Mouse (Mus musculus) heart, adult 2 months (tissue): ENCODE measurements around the gene Wdr81. TPM values are rescaled to one million over a fixed set of nuclear protein-coding genes. Genes with fewer than 3 reads are reported as not detected.
A peak's percentile ranks its signal among the peaks of the same experiment; 100 is the strongest.

ENCODE experiments used
- DNase-seq, 2 experiments: peaks; one replicate each; pipeline ENCODE4 v3.0.0; 2021
- H3K27ac ChIP-seq: fragments of 200-600 bp; 2 replicates; pipeline ENCODE4 v1.8.1; 2022
- H3K27me3 ChIP-seq: fragments of 200-500 bp; 2 replicates; pipeline ENCODE4 v1.6.1; 2012; ENCODE audit warnings: mild to moderate bottlenecking, low read length, inconsistent platforms, mixed read lengths; ENCODE audit not compliant: control insufficient read depth, insufficient read depth
- H3K36me3 ChIP-seq: fragments of 200-500 bp; 2 replicates; pipeline ENCODE4 v1.6.1; 2012; ENCODE audit warnings: low read length, inconsistent platforms; ENCODE audit not compliant: control insufficient read depth, insufficient read depth
- H3K4me1 ChIP-seq: fragments of 200-500 bp; 2 replicates; pipeline ENCODE4 v1.6.1; 2011; ENCODE audit warnings: low read length; ENCODE audit not compliant: control insufficient read depth, insufficient read depth
- H3K4me3 ChIP-seq: fragments of 200-600 bp; 2 replicates; pipeline ENCODE4 v1.8.1; 2022
- H3K79me2 ChIP-seq: fragments of 200-500 bp; replicated peaks from 2 replicates; pipeline ENCODE4 v1.6.1; 2012; ENCODE audit warnings: mild to moderate bottlenecking, inconsistent platforms, low read length, moderate library complexity, mixed read lengths; ENCODE audit not compliant: control insufficient read depth, insufficient read depth
- H3K9ac ChIP-seq: fragments of 200-500 bp; 2 replicates; pipeline ENCODE4 v1.6.1; 2012; ENCODE audit warnings: low read depth, mild to moderate bottlenecking, control low read depth, inconsistent platforms, low read length, mixed read lengths
- CTCF ChIP-seq: fragments of 200-600 bp; IDR thresholded peaks from 2 replicates; pipeline ENCODE4 v1.8.1; 2022; ENCODE audit warnings: antibody characterized with exemption, mild to moderate bottlenecking, moderate library complexity
- EP300 ChIP-seq: fragments of 200-500 bp; IDR thresholded peaks from 2 replicates; pipeline ENCODE4 v1.6.1; 2011; ENCODE audit warnings: low read depth, low read length, control low read depth; ENCODE audit not compliant: insufficient read depth
- POLR2A ChIP-seq: fragments of 200-500 bp; IDR thresholded peaks from 2 replicates; pipeline ENCODE4 v1.6.1; 2011; ENCODE audit warnings: mild to moderate bottlenecking, low read depth, low read length, control low read depth; ENCODE audit not compliant: insufficient read depth
- WGBS: fragments of 180-500 bp; shearing (Covaris S2); methylation state at CpG from one replicate; pipeline ENCODE4 v1.1.7; 2018; 5-methylcytosine and 5-hydroxymethylcytosine counted together
- intact Hi-C: fragments of 180-260 bp; cut with DNase I; formaldehyde crosslinking; loops from one replicate; pipeline ENCODE4 v1.15.1; 2025
- polyA plus RNA-seq: library from polyadenylated mRNA; depleted of rRNA; stranded (reverse); fragments of >200 nt; gene quantifications from 2 replicates; pipeline ENCODE4 v1.2.3, GENCODE M21; 2012
- total RNA-seq, 2 experiments: library from RNA; stranded (reverse); gene quantifications; 2 replicates each; pipeline ENCODE4 v1.2.3; 2021

Wdr81 gene
- total and polyA plus RNA-seq, 3 experiments = 7.0 to 9.6 (median 8.3) TPM

DNA sequence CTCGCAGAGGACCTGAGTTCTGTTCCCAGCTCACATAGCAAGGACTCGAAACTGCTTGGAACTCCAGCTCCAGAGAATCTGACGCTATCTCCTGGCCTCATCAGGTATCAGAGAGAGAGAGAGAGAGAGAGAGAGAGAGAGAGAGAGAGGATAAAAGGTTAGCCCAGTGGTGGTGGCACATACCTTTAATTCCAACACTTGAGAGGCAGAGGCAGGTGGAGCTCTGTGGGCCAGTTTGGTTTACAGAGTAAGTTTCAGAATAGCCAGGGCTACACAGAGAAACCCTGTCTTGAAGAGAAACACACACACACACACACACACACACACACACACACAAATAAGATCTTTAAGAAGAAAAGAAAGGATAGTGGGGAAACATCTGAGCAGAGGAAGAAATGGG is 31.4 kb downstream of the Wdr81 start:
- no peak for TF ChIP-seq EP300
- TF ChIP-seq POLR2A = no peak
- no peak for TF ChIP-seq CTCF
- Histone ChIP-seq H3K27me3 (no peaks in the 10 kb centered on the region), H3K9ac (no peak overlapping the region), H3K27ac (no peak overlapping the region), H3K79me2 (no peaks in the 10 kb centered on the region), H3K4me1 (no peaks in the 10 kb centered on the region), H3K36me3 (no peaks in the 10 kb centered on the region), H3K4me3 (no peak overlapping the region)
- DNase-seq = no peak
- intact Hi-C loops = no loop called here
- 94% methylated on average over 3 of the region's 3 CpGs for WGBS

DNA sequence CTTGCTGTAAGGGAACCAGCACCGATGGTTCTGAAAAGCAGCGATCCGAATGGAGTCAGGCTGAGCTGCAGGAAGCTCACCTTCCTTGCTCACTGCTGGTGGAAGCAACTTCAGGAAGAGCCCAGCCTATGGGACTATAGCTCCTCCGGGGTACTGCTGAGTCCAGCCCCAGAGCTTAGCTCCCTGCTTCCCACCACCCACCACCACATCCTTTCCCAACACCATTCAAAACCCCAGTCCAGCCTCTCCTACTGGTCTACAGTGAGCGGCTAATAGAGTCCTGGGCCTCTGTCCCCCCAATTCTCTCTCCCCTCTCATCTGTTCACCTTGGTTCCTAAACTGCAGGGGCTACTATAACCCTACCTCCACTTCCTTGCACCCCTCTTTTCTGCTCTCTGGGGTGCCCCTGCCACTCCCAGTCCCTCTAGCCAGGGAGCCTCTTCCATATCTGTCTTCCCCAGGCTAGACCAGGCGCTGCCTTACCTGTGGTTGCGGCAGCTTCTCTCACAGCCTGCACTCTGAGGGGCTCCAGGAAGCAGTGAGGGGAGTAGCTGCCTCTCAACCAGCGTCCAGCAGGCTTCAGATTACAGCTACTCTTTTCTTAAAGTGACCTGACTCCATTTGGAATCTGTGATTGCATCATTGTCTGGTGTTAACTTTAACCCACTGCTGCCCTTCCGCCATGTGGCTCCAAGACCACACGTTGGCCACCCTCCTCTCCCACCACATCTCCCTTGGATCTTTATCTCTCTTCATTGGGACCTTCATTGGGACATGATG is 32.3 kb downstream of the Wdr81 start, which contains the start of gene Serpinf1:
Gene Serpinf1 (minus strand): TSS at position 689 of the 780 bp plus-strand sequence.
- Histone ChIP-seq H3K36me3 (no peaks in the 10 kb centered on the region), H3K4me1 (no peaks in the 10 kb centered on the region), H3K27me3 (no peaks in the 10 kb centered on the region), H3K79me2 (no peaks in the 10 kb centered on the region), H3K27ac (peak within 1 kb of the TSS; percentile 40), H3K9ac (peak within 1 kb of the TSS; percentile 49), H3K4me3 (peak within 1 kb of the TSS; percentile 12; the same call in 1 of the 2 replicates)
- 51% methylated on average over 10 of the region's 10 CpGs for WGBS
- DNase-seq = peak in 1 of 2 experiments; percentile 23
- intact Hi-C loops = no loop called here
- TF ChIP-seq EP300 (no peak), POLR2A (0 out of 2 replicates have a peak, but pooled peaks have one; percentile 24)

DNA sequence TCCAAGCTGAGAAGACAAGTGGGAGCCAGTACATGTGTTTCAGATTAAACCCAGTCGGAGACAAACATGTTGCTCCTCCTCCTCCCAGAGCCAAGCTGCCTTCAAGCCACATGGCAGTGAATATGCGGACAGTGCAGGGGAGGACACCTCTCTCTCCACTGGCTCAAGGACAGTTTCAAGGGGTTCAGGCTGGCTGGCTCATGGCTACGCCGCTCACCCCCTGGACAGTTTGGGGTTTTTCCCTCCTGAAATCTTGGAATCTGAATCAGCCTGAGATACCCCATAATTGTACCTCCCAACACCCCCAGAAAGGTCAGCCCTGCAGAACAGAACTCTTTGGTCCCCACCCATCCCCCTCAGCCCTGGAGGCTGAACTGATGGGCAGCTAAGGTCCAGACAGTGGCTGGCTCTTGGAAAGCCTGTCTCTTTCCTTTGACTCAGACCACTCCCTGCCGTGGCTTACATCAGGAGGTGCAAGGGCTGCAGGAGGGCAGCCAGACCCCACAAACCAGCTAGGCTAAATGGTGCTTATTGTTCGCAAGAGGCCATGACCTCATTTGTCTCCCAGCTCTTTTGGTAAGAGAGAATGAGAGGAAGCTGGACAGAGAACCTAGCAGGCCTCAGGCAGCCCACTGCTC is 33.0 kb downstream of the Wdr81 start:
- Histone ChIP-seq H3K9ac (peak overlapping the region; percentile 5; the same call in 1 of the 2 replicates), H3K27me3 (no peaks in the 10 kb centered on the region), H3K4me3 (peak overlapping the region; percentile 12; the same call in 1 of the 2 replicates), H3K36me3 (no peaks in the 10 kb centered on the region), H3K79me2 (no peaks in the 10 kb centered on the region), H3K27ac (peak overlapping the region; percentile 40), H3K4me1 (no peaks in the 10 kb centered on the region)
- intact Hi-C loops = no loop called here
- 66% methylated on average over 6 of the region's 6 CpGs for WGBS
- TF ChIP-seq EP300 (no peak), POLR2A (no peak), CTCF (no peak)
- peak; percentile 26 to 29 for DNase-seq

DNA sequence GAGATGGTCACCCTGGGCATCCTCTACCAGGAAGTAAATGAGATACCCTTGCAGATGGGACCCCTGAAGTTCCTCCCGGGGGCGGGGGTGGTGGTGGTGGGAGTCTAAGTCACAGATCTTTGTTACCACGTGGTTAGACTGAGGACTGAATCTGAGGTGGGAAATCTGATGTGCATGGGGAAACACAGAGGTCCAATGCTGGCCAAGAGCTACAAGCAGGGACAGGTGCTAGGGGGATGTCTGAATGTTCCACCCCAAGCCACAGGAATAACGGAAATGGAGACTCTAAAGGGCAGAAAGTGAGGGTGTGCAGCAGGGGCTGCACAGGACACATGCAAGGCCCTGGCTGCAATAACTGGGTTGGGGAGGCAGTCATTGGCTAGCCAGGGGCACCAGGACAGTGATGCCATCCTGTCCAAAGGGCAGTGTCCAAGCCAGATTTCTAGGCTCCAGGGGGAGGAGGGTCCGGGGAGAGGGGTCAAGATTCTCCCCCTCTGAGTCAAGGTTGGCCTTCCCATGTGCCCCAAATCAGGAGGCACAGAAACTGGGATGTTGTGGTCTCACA is 33.6 kb downstream of the Wdr81 start:
- intact Hi-C loops = no loop called here
- Histone ChIP-seq H3K4me3 (no peak overlapping the region), H3K27ac (no peak overlapping the region), H3K4me1 (no peaks in the 10 kb centered on the region), H3K79me2 (no peaks in the 10 kb centered on the region), H3K36me3 (no peaks in the 10 kb centered on the region), H3K27me3 (no peaks in the 10 kb centered on the region), H3K9ac (no peak overlapping the region)
- TF ChIP-seq EP300 (no peak), POLR2A (no peak)
- 60% methylated on average over 5 of the region's 5 CpGs for WGBS
- peak in 1 of 2 experiments; percentile 18 for DNase-seq

DNA sequence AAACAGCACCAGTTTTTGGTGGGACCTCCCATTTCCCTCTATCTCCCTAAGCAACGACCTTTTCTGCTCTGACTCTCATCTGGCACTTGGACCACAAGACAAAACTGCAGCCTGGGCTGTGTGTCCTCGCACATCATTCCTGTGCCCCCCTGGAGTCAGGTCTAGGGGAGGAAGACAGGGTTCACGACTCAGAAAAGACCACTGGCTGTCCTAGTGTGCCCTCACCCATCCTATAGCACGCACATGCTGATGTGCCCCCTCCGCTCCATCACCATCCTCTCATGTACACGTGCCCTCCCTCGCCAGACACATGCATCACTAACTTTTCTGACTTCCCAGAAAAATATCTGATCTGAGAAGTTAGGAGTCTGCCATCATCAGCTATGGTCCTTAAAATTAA is 34.5 kb downstream of the Wdr81 start:
- DNase-seq = no peak
- Histone ChIP-seq H3K27me3 (no peaks in the 10 kb centered on the region), H3K36me3 (no peaks in the 10 kb centered on the region), H3K4me3 (no peak overlapping the region), H3K4me1 (no peaks in the 10 kb centered on the region), H3K27ac (no peak overlapping the region), H3K9ac (no peak overlapping the region), H3K79me2 (no peaks in the 10 kb centered on the region)
- WGBS = 78% methylated on average over 7 of the region's 7 CpGs
- no peak for TF ChIP-seq CTCF
- no peak for TF ChIP-seq POLR2A
- no peak for TF ChIP-seq EP300
- intact Hi-C loops = no loop called here
